Mouse (Mus musculus) induced T-regulatory cell, adult 2 months (primary cell): ENCODE data around the gene Faap20.

ENCODE experiments used
- DNase-seq: peaks from one replicate; pipeline ENCODE4 v3.0.0-alpha.2; 2012; ENCODE audit warnings: low read depth

The Faap20 gene

DNA sequence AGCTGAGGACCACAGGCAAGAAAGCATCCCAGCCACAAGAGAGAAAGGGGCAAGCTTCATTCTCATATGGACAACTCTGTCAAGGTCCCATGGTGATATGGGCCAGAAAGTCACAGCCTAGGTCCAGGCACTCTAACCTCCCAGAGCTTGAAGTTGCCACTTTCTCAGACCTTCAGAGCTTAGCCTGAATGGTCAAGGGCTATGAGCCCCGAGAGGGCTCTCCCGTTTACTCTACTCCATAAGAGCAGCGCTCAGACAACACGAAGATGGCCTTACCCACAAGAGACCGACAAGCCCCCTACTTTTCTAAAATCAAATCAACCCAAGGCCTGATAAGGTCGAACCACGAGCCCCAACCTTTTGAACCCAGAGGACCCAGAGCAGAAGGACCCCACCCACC, 28.5 kb upstream of the Faap20 start:
- no peak for DNase-seq

DNA sequence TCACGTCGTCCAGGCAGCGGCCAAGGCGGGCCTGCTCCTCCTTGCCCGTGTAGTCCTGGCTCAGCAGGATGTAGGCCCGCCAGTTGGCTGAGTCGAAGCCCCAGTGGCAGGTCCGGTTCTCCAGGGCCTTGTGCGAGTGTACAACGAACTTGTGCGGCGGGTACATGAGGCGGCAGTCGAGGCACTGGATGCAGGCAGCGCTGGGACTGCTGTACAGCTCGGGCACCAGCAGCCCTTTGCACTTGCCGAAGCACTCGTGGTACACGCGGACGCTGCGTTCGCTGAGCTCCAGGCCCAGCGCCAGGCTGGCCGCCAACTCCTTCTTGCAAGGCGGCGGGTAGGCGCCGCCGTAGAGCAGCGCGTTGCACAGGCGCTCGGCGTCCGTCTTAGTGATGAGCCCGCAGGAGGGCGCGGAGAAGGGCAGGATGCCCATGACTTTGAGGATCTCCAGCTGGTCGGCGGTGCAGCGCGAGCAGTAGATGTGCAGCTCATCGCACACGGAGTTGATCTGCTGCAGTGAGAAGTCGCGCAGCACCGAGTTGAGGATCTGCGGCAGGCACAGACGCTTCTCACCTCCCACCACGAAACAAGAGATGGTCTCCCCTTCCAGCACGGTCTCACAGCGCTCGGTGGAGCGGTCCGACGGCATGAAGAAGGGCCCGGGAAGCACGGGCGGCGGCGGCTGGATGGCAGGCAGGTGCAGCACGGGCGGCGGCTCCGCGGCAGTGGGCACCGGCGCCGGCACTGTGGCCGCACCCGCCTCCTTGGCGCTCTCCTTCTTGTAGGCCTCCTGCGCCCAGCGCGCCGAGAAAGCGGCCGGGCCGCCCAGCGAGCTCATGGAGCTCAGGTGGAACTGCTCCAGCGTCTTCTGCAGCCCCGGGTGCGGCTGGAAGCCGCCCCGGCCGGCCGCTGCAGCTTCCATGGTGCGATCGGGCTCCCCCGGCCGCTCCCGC, 27.7 kb upstream of the Faap20 start:
- peak; percentile 79 for DNase-seq

- no peak for DNase-seq
Measured at GRCm38 (mm10) chr4:155222552-155222840, 27.1 kb upstream of the Faap20 start, which contains the start of gene Ski. Ski (minus strand) TSS chr4:155222592.

GRCm38 (mm10) chr4:155222841-155223593, 26.6 kb upstream of the Faap20 start:
- peak; percentile 96 for DNase-seq

DNA sequence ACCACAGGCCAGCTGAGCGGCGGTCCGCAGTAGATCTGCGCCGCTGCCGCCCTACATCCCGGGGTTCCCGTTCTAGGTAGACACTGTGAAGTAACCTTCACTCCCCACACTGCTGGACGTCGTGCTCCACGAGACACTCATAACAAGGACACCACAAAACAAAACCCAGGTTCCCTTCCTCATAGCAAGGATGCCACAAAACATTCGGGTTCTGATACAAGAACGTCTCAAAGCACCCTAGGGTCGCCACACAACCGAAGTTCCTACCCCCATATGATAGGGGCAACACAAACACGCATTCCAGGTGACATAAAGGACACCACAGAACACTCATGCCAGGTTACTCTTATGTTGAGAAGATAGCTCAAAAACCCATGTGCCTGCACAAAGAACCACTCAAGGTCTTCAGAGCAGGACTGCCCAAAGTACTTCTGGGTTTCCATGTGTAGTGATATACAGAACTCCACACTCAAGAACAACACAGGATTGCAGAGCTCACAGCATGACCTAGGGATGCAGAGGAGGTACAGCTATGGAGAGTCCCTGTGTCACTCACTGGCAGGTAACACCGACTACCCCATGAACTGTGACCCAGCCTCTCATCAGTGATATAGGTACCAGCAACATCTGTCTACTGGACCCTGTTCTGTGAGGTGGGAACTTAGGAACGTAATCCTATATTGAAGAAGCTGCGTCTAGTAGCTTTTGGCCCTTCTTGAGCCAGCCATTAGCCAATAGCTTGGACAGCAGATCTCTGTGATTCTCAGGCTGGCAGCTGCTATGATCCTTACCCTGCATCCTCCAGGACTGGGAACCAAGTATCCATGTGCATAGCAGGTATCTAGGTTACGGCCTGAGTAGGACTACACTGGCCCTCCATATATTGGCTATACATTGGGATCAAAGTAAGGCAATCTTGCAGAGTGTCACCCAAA, 25.7 kb upstream of the Faap20 start:
- no peak for DNase-seq

DNA sequence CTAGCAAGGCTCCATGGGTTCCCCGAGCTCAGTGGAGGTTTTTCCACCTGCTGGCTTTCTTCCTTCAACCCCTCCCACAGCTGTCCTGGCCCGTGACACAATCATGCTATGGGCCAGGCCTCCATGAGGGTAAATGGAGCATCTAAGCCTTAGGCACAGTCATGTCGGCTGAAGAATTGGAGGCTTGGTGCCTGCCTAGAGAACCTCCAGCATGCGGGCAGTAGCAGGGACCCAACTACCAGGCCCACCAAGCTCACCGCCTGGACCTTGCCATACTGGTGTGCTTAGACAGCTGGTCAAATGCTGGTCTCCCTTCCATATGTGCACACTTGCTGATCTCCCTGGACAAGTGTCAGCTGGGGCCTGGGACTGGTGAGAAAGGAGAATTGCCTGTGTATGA, 23.7 kb upstream of the Faap20 start:
- no peak for DNase-seq

GRCm38 (mm10) chr4:155227986-155228385, 21.6 kb upstream of the Faap20 start:
- DNase-seq: no peak

DNA sequence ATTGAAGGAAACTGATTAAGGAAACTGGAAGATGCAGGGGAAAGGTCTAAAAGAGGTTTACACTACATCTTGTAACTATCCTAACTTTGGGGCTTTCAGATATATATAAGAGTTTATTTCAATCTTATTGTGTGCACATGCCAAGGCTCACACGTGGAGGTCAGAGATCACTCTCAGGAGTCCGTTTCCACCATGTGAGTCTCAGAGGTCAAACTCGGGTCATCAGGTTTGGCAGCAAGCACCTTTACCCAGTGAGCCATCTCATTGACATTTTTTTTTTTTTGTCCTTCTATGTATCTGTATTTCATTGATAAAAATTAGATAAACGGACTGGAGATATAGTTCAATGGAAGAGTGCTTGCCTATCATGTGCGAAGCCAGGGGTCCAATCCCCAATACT, 21.1 kb upstream of the Faap20 start:
- DNase-seq: no peak

GRCm38 (mm10) chr4:155233878-155234277, 15.7 kb upstream of the Faap20 start:
- DNase-seq: no peak

GRCm38 (mm10) chr4:155234371-155235310, 15.0 kb upstream of the Faap20 start:
- no peak for DNase-seq

DNA sequence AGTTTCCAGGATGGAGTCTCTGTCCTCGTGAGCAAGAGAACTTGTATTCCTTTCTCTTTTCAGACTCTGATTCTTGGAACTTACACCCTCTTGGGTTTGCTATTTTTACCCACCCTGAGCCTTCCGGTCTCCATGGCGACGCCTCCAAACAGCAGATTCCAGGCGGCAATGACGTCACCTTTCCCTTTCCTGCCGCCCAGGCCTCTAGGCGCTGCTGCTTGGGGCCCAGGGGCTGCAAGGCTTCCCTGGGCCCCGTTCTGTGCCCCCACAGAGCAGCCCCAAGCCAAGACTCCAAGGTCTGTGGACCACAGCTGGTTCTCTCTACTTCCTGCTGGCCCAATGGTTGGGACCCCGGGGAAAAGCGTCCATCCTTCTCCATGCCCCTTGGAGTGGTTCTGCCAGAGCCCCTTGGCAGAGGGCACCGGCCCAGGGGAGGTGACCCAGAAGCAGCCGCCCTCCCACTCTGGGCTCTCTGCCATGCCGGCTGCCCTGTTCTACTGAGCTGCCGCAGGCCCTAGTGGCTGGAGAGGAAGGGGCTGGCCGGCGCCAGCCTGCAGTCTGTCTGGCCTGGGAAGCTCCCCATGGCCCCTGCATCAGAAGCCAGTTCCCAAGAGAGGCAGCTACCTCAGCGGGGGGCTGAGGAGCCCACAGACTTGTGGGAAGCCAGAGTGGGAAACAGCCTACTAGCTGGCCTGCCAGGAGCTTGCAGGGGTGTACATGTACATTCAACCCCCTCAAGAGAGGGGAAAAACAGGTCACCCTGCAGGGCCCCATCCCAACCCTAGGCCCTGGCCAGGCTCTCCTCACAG, 14.1 kb upstream of the Faap20 start:
- DNase-seq: peak; percentile 84

GRCm38 (mm10) chr4:155236737-155237385, 12.7 kb upstream of the Faap20 start:
- no peak for DNase-seq

GRCm38 (mm10) chr4:155238276-155238675, 11.3 kb upstream of the Faap20 start:
- no peak for DNase-seq

GRCm38 (mm10) chr4:155239494-155239893, 10.1 kb upstream of the Faap20 start:
- no peak for DNase-seq

DNA sequence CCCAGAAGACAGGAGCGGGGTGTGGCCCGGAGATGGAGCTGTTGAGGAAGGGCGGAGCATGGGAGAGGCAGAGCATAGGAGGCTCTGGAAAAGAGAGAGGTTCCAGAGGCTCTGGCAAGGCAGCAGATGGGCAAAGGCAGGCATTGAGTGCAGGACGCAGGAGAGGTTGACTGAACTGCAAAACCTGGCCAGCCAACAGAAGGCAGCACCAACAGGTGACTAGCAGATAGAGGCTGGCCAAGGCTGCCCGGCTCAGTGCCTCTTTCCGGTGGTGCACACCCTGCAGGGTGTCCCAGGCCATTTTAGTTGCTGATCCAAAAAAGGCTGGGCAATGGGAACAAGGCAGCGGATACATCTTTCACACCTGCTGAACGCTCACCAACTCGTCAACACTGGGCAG, 7.8 kb upstream of the Faap20 start:
- DNase-seq: no peak

- DNase-seq: no peak
Measured at GRCm38 (mm10) chr4:155242292-155242691, 7.3 kb upstream of the Faap20 start.

DNA sequence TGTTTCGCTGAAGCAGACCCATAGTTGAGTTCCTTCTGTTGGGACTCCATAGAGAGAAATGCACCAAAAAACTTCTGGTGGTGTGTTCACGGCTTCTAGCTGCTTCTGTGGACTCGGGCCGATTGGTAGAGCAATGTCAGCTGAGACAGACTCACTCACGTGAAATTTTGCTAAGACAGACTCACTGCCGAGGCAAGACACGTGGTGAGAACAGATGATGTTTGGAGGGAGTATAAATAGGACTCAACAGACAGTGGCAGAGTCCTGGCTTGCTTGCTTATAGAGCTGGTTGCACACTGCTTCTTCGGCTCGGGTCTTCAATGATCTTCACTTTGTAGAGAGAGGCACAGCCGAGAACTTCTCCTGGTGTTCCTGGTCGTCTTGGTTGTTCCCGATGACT, 6.4 kb upstream of the Faap20 start:
- no peak for DNase-seq

- DNase-seq: no peak
Measured at GRCm38 (mm10) chr4:155245770-155246492, 3.7 kb upstream of the Faap20 start.

DNA sequence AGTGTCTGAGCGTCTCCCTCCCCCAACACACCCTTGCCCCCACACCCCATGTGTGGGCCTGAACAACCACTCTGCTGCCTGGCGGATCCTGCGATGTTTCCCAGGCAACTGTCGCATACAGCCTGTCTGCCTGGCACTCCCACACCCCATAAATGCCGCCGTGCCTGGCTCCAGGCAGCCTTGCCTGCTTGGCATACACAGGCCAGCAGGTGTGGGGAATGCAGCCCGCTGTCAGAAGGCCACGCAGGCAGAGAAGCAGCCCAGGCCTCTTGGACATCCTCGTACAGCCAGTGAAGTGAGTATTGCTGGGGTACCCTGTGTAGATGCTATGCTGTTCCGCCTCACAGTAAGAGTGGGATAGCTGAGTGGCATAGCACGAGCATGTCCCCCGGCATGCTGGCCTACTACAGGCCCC, 2.9 kb upstream of the Faap20 start:
- DNase-seq: no peak
